ENCODE assay signal across 29 mouse cellular contexts in genomic region chr3:82758967-82759366, GRCm38 (mm10).
"Had no signal": no experiment of that assay in that cellular context is flagged by ENCODE, and none has a peak within 500 bp of the region (broad histone marks: within the 10 kb centered on the region; RNA-seq: fewer than 3 reads in every experiment).

No protein-coding gene starts in this region.

- H3K9ac ChIP-seq: limb, embryonic 12.5 days; limb, embryonic 13.5 days; limb, embryonic 15.5 days; liver, embryonic 12.5 days; liver, embryonic 13.5 days; liver, embryonic 14.5 days; liver, embryonic 15.5 days; liver, postnatal 0 days; lung, embryonic 14.5 days; lung, embryonic 15.5 days; midbrain, embryonic 12.5 days; midbrain, embryonic 13.5 days; midbrain, embryonic 15.5 days had no signal

- H3K4me3 ChIP-seq: limb, embryonic 10.5 days; limb, embryonic 12.5 days; limb, embryonic 13.5 days; limb, embryonic 15.5 days; liver, embryonic 12.5 days; liver, embryonic 13.5 days; liver, embryonic 15.5 days; lung, embryonic 15.5 days; megakaryocyte, embryonic 14.5 days; midbrain, embryonic 10.5 days; midbrain, embryonic 12.5 days; midbrain, embryonic 13.5 days; midbrain, embryonic 15.5 days; myocyte had no signal

- DNase-seq: left cerebral cortex, postnatal 4 days; liver; liver, embryonic 13.5 days; liver, postnatal 0 days; lung, adult 18-20 months; lung, adult 2 months; lung, embryonic 14.5 days; lung, postnatal 10 days; lung, postnatal 14 days; lung, postnatal 36 days; lung, postnatal 4 days; midbrain, embryonic 14.5 days had no signal

- H3K4me2 ChIP-seq: limb, embryonic 12.5 days; limb, embryonic 13.5 days; limb, embryonic 15.5 days; liver, embryonic 11.5 days; liver, embryonic 12.5 days; liver, embryonic 13.5 days; liver, embryonic 15.5 days; lung, embryonic 14.5 days; lung, embryonic 15.5 days; midbrain, embryonic 11.5 days; midbrain, embryonic 12.5 days; midbrain, embryonic 13.5 days; midbrain, embryonic 15.5 days had no signal

- H3K4me1 ChIP-seq: limb, embryonic 10.5 days; limb, embryonic 12.5 days; limb, embryonic 13.5 days; limb, embryonic 15.5 days; liver, embryonic 12.5 days; liver, embryonic 13.5 days; liver, embryonic 15.5 days; lung, embryonic 15.5 days; midbrain, embryonic 10.5 days; midbrain, embryonic 12.5 days; midbrain, embryonic 13.5 days; midbrain, embryonic 15.5 days had no signal

- H3K27ac ChIP-seq: limb, embryonic 10.5 days; limb, embryonic 12.5 days; limb, embryonic 13.5 days; limb, embryonic 15.5 days; liver, embryonic 12.5 days; liver, embryonic 13.5 days; liver, embryonic 14.5 days; liver, embryonic 15.5 days; lung, embryonic 15.5 days; macrophage; midbrain, embryonic 10.5 days; midbrain, embryonic 12.5 days; midbrain, embryonic 13.5 days; midbrain, embryonic 15.5 days had no signal

- H3K36me3 ChIP-seq: limb, embryonic 10.5 days; limb, embryonic 12.5 days; limb, embryonic 13.5 days; limb, embryonic 15.5 days; liver, embryonic 12.5 days; liver, embryonic 13.5 days; liver, embryonic 15.5 days; lung, embryonic 15.5 days; midbrain, embryonic 10.5 days; midbrain, embryonic 12.5 days; midbrain, embryonic 13.5 days; midbrain, embryonic 15.5 days had no signal

- H3K9me3 ChIP-seq: limb, embryonic 10.5 days; limb, embryonic 12.5 days; limb, embryonic 13.5 days; limb, embryonic 15.5 days; liver, embryonic 12.5 days; liver, embryonic 13.5 days; liver, embryonic 15.5 days; lung, embryonic 15.5 days; megakaryocyte, embryonic 14.5 days; midbrain, embryonic 10.5 days; midbrain, embryonic 12.5 days; midbrain, embryonic 13.5 days; midbrain, embryonic 15.5 days had no signal

- H3K27me3 ChIP-seq: limb, embryonic 12.5 days; limb, embryonic 13.5 days; limb, embryonic 15.5 days; liver, embryonic 12.5 days; liver, embryonic 13.5 days; liver, embryonic 15.5 days; lung, embryonic 15.5 days; megakaryocyte, embryonic 14.5 days; midbrain, embryonic 12.5 days; midbrain, embryonic 13.5 days; midbrain, embryonic 15.5 days had no signal
